Mouse (Mus musculus): ENCODE results near the gene Ubqln4.

The Ubqln4 gene

GRCm38 (mm10) chr3:88553525-88553879 is at the start of gene Ubqln4:
TSS of gene Ubqln4 (plus strand) at chr3:88553758.
- peak; percentile 93 for DNase-seq

- no peak for DNase-seq
Observed at GRCm38 (mm10) chr3:88503881-88504746, 49.4 kb upstream of the Ubqln4 start.

- DNase-seq: no peak
Observed at GRCm38 (mm10) chr3:88505081-88505480, 48.5 kb upstream of the Ubqln4 start.

GRCm38 (mm10) chr3:88505765-88506164 is 47.8 kb upstream of the Ubqln4 start:
- no peak for DNase-seq

GRCm38 (mm10) chr3:88509250-88509649 is 44.3 kb upstream of the Ubqln4 start:
- DNase-seq: no peak

GRCm38 (mm10) chr3:88509692-88510420 is 43.7 kb upstream of the Ubqln4 start, which contains the start of gene Lmna:
TSS of gene Lmna (minus strand) at chr3:88509956.
- DNase-seq: peak; percentile 93

- no peak for DNase-seq
Observed at GRCm38 (mm10) chr3:88510421-88511289, 42.9 kb upstream of the Ubqln4 start.

- DNase-seq: no peak
Observed at GRCm38 (mm10) chr3:88511559-88511958, 42.0 kb upstream of the Ubqln4 start.

- no peak for DNase-seq
Observed at GRCm38 (mm10) chr3:88512141-88512895, 41.2 kb upstream of the Ubqln4 start.

- no peak for DNase-seq
Observed at GRCm38 (mm10) chr3:88512896-88513545, 40.5 kb upstream of the Ubqln4 start.

- no peak for DNase-seq
Observed at GRCm38 (mm10) chr3:88513546-88514115, 39.9 kb upstream of the Ubqln4 start.

- no peak for DNase-seq
Observed at GRCm38 (mm10) chr3:88514231-88515094, 39.1 kb upstream of the Ubqln4 start.

GRCm38 (mm10) chr3:88515095-88515386 is 38.5 kb upstream of the Ubqln4 start:
- DNase-seq: no peak

- no peak for DNase-seq
Observed at GRCm38 (mm10) chr3:88516407-88516806, 37.2 kb upstream of the Ubqln4 start.

GRCm38 (mm10) chr3:88518411-88518810 is 35.1 kb upstream of the Ubqln4 start:
- DNase-seq: no peak

- DNase-seq: no peak
Observed at GRCm38 (mm10) chr3:88520078-88520477, 33.5 kb upstream of the Ubqln4 start.

- DNase-seq: no peak
Observed at GRCm38 (mm10) chr3:88521156-88521555, 32.4 kb upstream of the Ubqln4 start.

- peak; percentile 80 for DNase-seq
Observed at GRCm38 (mm10) chr3:88521803-88522331, 31.7 kb upstream of the Ubqln4 start.

- DNase-seq: no peak
Observed at GRCm38 (mm10) chr3:88523027-88523426, 30.5 kb upstream of the Ubqln4 start.

GRCm38 (mm10) chr3:88525021-88525420 is 28.5 kb upstream of the Ubqln4 start:
- no peak for DNase-seq

All from liver (tissue).